Mouse (Mus musculus): ENCODE measurements around the gene Fam243. TPM values are rescaled to one million over a fixed set of nuclear protein-coding genes. Genes with fewer than 3 reads are reported as not detected.

Gene Fam243
- not detected in 2 replicates for polyA plus RNA-seq (2016; fragmentation: Nextera tagmentation; extraction: Ambion mirVana)

DNA sequence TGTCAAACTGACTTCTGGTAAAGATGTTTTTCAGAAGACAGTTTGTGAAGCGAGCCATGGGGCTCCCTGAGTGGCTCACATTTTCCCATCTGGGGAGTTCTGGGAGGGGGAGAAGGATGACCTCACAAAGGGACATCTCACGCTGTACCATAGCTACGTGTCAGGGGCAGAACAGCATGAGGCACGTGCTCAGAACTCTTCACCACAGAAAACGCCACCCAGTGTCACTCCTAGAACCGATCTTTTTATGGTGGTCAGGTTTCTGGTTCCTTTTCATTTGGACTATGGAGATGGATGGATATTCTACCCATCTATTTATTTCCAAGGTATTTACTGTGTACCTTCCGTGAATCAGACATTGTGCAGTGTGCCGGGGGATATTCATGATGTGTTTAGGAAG lies at the start of gene Fam243:
Gene Fam243 (minus strand): TSS at position 101 of the 400 bp plus-strand sequence.
- 89% methylated on average over 8 of the region's 8 CpGs for WGBS
- ATAC-seq (ENCODE audit: low FRiP score, low read depth), result no peak

DNA sequence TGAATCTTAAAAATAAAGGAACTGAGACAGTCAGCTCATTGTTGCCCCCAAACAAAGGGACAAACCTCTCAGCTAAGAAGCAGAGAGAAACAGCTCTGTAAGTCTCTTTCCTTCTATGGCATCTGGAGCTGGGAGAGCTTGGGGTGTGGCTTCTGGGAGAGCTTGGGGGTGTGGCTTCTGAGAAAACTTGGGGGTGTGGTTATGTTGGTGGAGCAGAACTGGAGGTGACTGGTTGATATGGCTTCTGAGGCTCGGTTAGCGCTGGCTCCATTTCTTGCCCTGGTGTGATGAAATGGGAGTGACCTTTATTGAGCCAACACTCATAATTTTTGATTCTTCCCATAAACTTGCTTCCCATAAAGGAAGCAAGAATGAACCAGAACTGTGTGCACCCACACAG lies 48.0 kb upstream of the Fam243 start:
- no peak overlapping the region for H3K4me3 ChIP-seq
- H3K36me3 ChIP-seq, result no peaks in the 10 kb centered on the region
- H3K9ac ChIP-seq, result no peak overlapping the region
- no peaks in the 10 kb centered on the region for H3K27me3 ChIP-seq (replicated peaks)
- H3K4me2 ChIP-seq (replicated peaks), result no peak overlapping the region
- ATAC-seq (ENCODE audit: low FRiP score, low read depth), result no peak
- WGBS, result 53% methylated on average over 2 of the region's 2 CpGs
- H3K27ac ChIP-seq, result no peak overlapping the region
- no peaks in the 10 kb centered on the region for H3K9me3 ChIP-seq
- peaks cover 10% of the 10 kb centered on the region; the same call in 1 of the 2 replicates for H3K4me1 ChIP-seq

More for the DNA sequence above, at the start of gene Fam243:
- Histone ChIP-seq H3K9ac (no peak within 1 kb of the TSS), H3K27ac (no peak within 1 kb of the TSS), H3K27me3 (replicated peaks) (no peaks in the 10 kb centered on the region), H3K4me3 (no peak within 1 kb of the TSS), H3K4me1 (0 out of 2 replicates have a peak, but pooled peaks cover 12% of the 10 kb centered on the region), H3K4me2 (replicated peaks) (no peak within 1 kb of the TSS), H3K9me3 (no peaks in the 10 kb centered on the region), H3K36me3 (no peaks in the 10 kb centered on the region)

GRCm38 (mm10) chr16:92365477-92365876 lies 44.2 kb upstream of the Fam243 start:
- Histone ChIP-seq H3K27ac (no peak overlapping the region), H3K4me1 (no peaks in the 10 kb centered on the region), H3K9me3 (no peaks in the 10 kb centered on the region), H3K4me2 (replicated peaks) (no peak overlapping the region), H3K27me3 (replicated peaks) (no peaks in the 10 kb centered on the region), H3K4me3 (no peak overlapping the region), H3K36me3 (no peaks in the 10 kb centered on the region), H3K9ac (no peak overlapping the region)
- 77% methylated on average over 7 of the region's 7 CpGs for whole genome bisulfite sequencing
- ATAC-seq (ENCODE audit: low FRiP score, low read depth), result no peak

DNA sequence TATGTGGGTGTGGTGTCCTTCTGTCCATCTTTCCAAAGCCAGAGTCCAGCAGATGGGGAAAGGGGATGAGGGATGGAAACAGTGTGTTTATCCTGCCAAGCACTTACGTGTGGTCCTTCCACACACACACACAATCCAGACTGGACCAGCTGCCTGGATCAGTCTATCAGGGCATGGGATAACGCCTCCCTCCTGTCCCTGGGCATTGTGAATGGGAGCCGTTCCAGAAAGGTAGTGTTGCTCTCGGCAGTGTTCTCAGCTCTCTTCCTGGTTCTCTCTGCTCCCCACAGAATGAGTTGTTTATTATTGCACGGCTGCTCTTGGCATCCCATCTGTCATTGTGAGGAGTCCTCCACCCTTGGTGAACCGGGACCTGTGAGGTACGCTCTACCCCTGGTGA lies 39.5 kb upstream of the Fam243 start:
- Histone ChIP-seq H3K4me2 (replicated peaks) (no peak overlapping the region), H3K27me3 (replicated peaks) (no peaks in the 10 kb centered on the region), H3K4me3 (no peak overlapping the region), H3K9ac (no peak overlapping the region), H3K9me3 (no peaks in the 10 kb centered on the region), H3K27ac (no peak overlapping the region), H3K36me3 (no peaks in the 10 kb centered on the region), H3K4me1 (peaks cover 16% of the 10 kb centered on the region)
- WGBS, result 83% methylated on average over 7 of the region's 7 CpGs
- ATAC-seq (ENCODE audit: low FRiP score, low read depth), result no peak

DNA sequence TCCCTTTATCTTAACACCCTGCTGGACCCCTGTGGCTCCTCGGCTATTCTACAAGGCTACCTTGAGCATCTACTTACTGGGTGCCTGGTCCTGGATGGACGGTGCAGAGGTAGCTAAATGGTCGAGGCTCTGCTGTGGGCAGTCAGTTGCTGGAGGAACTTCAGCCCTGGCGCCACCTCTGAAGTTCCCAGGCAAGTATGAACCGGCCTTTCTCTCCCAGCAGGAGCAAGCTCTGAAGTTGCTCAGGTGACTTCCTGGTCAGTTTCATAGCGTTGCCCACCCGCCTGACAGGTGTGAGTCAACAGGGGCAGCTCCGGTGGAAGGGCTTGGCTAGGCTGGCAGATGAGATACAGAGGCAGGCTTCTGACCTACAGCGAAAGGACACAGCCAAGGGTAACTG lies 38.0 kb upstream of the Fam243 start, which contains the start of gene Kcne1:
Gene Kcne1 (minus strand): TSS at position 240 of the 400 bp plus-strand sequence.
- Histone ChIP-seq H3K9me3 (no peaks in the 10 kb centered on the region), H3K27ac (no peak within 1 kb of the TSS), H3K4me1 (peaks cover 16% of the 10 kb centered on the region), H3K9ac (no peak within 1 kb of the TSS), H3K4me2 (replicated peaks) (no peak within 1 kb of the TSS), H3K36me3 (no peaks in the 10 kb centered on the region), H3K27me3 (replicated peaks) (no peaks in the 10 kb centered on the region), H3K4me3 (no peak within 1 kb of the TSS)
- WGBS, result 69% methylated on average over 9 of the region's 9 CpGs
- ATAC-seq (ENCODE audit: low FRiP score, low read depth), result peak; percentile 33; the same call in 1 of the 2 replicates

GRCm38 (mm10) chr16:92358734-92359133 lies 37.5 kb upstream of the Fam243 start:
- H3K36me3 ChIP-seq, result no peaks in the 10 kb centered on the region
- no peak overlapping the region for H3K4me2 ChIP-seq (replicated peaks)
- H3K27me3 ChIP-seq (replicated peaks), result no peaks in the 10 kb centered on the region
- 26% methylated on average over 9 of the region's 9 CpGs for WGBS
- peak; percentile 27; the same call in 1 of the 2 replicates for ATAC-seq (ENCODE audit: low FRiP score, low read depth)
- no peak overlapping the region for H3K4me3 ChIP-seq
- H3K9me3 ChIP-seq, result no peaks in the 10 kb centered on the region
- peaks cover 16% of the 10 kb centered on the region for H3K4me1 ChIP-seq
- no peak overlapping the region for H3K27ac ChIP-seq
- no peak overlapping the region for H3K9ac ChIP-seq

DNA sequence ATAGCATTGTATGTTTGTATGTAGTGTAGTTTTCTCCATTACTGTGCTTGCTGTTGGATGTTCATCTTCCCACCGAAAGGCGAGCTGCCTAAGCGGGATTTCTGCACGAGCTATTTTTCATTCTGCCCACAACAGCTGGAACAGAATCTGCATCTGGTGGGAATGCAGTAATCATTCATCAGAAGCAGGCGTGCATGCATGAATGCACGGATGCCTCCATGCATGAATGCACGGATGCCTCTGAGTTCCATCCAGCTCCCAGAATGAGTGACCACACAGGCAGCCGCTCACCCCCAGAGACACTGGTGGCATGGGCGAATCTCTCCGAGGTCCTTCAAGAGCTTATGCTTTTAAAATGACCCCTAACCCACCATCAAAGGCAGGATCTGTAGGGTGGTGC lies 36.3 kb upstream of the Fam243 start:
- Histone ChIP-seq H3K27ac (no peak overlapping the region), H3K36me3 (no peaks in the 10 kb centered on the region), H3K4me2 (replicated peaks) (no peak overlapping the region), H3K9me3 (no peaks in the 10 kb centered on the region), H3K4me1 (peaks cover 16% of the 10 kb centered on the region), H3K27me3 (replicated peaks) (no peaks in the 10 kb centered on the region), H3K4me3 (no peak overlapping the region), H3K9ac (no peak overlapping the region)
- 36% methylated on average over 10 of the region's 10 CpGs for WGBS
- no peak for ATAC-seq (ENCODE audit: low FRiP score, low read depth)

DNA sequence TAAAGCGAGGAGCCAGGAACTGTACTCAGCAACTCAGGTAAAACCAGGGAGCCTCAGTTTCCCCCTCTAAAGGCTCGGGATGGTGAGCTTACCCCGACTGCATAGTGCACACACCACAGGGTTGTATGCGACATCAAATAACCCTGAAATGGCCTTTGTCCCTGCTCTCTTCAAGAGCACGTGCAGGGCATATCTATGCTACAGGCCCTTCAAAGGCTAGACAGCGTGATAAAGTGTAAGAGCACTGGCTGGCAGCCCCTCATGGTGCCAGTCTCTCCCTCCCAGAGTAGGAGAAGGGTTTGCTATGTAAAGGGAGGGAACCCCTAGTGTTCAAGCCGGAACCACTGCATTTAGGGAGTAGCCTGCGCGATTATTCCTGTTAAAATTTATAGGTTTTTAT lies 35.8 kb upstream of the Fam243 start:
- Histone ChIP-seq H3K27me3 (replicated peaks) (no peaks in the 10 kb centered on the region), H3K4me2 (replicated peaks) (no peak overlapping the region), H3K4me1 (peaks cover 16% of the 10 kb centered on the region), H3K36me3 (no peaks in the 10 kb centered on the region), H3K9ac (0 out of 2 replicates have a peak overlapping the region, but pooled peaks have one; percentile 3), H3K9me3 (no peaks in the 10 kb centered on the region), H3K27ac (no peak overlapping the region), H3K4me3 (no peak overlapping the region)
- ATAC-seq (ENCODE audit: low FRiP score, low read depth), result no peak
- WGBS, result 57% methylated on average over 9 of the region's 9 CpGs

DNA sequence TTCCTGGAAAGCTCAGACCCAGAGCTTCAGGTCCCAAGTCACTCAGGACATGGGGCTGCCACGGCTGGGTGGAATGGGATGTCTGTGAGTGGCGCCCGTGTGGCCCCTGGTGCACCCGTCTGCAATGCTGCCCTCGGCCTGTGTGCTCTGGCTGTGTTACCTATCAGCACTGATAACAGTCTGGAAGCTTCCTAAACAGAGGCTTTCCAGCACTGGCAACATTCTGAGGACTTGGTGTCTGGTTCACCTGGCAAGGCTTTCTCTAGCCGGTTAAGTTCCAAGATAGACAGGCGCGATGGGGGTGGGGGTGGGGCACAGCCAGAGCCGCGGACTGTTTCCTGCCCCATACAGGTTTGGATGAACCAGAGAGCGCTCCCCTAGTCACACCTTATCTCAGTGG lies 34.7 kb upstream of the Fam243 start:
- Histone ChIP-seq H3K4me2 (replicated peaks) (no peak overlapping the region), H3K4me3 (no peak overlapping the region), H3K27me3 (replicated peaks) (no peaks in the 10 kb centered on the region), H3K4me1 (peaks cover 16% of the 10 kb centered on the region), H3K9ac (no peak overlapping the region), H3K9me3 (no peaks in the 10 kb centered on the region), H3K27ac (no peak overlapping the region), H3K36me3 (no peaks in the 10 kb centered on the region)
- WGBS, result 86% methylated on average over 11 of the region's 11 CpGs
- no peak for ATAC-seq (ENCODE audit: low FRiP score, low read depth)

- H3K9ac ChIP-seq, result no peak overlapping the region
Observed at GRCm38 (mm10) chr16:92355366-92355765, 34.1 kb upstream of the Fam243 start.

GRCm38 (mm10) chr16:92353897-92354296 lies 32.7 kb upstream of the Fam243 start:
- Histone ChIP-seq H3K27me3 (replicated peaks) (no peaks in the 10 kb centered on the region), H3K27ac (no peak overlapping the region), H3K36me3 (no peaks in the 10 kb centered on the region), H3K9ac (no peak overlapping the region), H3K4me3 (no peak overlapping the region), H3K4me1 (peaks cover 16% of the 10 kb centered on the region), H3K9me3 (no peaks in the 10 kb centered on the region), H3K4me2 (replicated peaks) (no peak overlapping the region)
- ATAC-seq (ENCODE audit: low FRiP score, low read depth), result no peak
- WGBS, result 70% methylated on average over 2 of the region's 2 CpGs

More at GRCm38 (mm10) chr16:92355366-92355765, 34.1 kb upstream of the Fam243 start:
- Histone ChIP-seq H3K27ac (no peak overlapping the region), H3K27me3 (replicated peaks) (no peaks in the 10 kb centered on the region), H3K4me2 (replicated peaks) (no peak overlapping the region), H3K4me3 (no peak overlapping the region), H3K9me3 (no peaks in the 10 kb centered on the region), H3K36me3 (no peaks in the 10 kb centered on the region), H3K4me1 (peaks cover 16% of the 10 kb centered on the region)
- 85% methylated on average over 5 of the region's 5 CpGs for WGBS
- ATAC-seq (ENCODE audit: low FRiP score, low read depth), result no peak

DNA sequence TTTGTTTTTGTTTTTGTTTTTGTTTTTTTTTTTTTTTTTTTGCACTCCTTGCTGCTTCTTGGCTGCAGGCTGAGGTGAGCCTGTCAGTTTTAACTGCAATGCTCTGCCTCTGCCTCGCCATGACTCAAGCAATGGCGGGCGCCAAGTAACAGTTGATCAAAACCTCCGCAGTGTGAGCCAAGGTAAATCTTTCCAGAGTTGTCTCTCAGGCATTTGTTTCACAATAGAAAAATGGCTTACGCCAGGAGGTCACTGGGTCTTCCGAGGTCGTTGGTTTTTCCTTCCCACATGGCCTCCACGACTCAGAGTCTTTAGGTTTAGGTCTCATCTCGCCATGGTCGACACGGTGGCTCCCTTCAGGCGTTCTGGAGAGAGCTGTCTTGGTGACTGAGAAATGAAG lies 32.1 kb upstream of the Fam243 start:
- H3K36me3 ChIP-seq, result no peaks in the 10 kb centered on the region
- no peaks in the 10 kb centered on the region for H3K27me3 ChIP-seq (replicated peaks)
- WGBS, result 86% methylated on average over 12 of the region's 12 CpGs
- H3K27ac ChIP-seq, result no peak overlapping the region
- H3K4me1 ChIP-seq, result peaks cover 16% of the 10 kb centered on the region
- no peak overlapping the region for H3K4me3 ChIP-seq
- no peak overlapping the region for H3K4me2 ChIP-seq (replicated peaks)
- ATAC-seq (ENCODE audit: low FRiP score, low read depth), result no peak
- no peaks in the 10 kb centered on the region for H3K9me3 ChIP-seq
- H3K9ac ChIP-seq, result no peak overlapping the region

GRCm38 (mm10) chr16:92348941-92349340 lies 27.7 kb upstream of the Fam243 start:
- WGBS, result 82% methylated on average over 12 of the region's 12 CpGs
- H3K9ac ChIP-seq, result no peak overlapping the region
- no peaks in the 10 kb centered on the region for H3K9me3 ChIP-seq
- no peak overlapping the region for H3K4me2 ChIP-seq (replicated peaks)
- no peaks in the 10 kb centered on the region for H3K27me3 ChIP-seq (replicated peaks)
- ATAC-seq (ENCODE audit: low FRiP score, low read depth), result no peak
- peaks cover 9% of the 10 kb centered on the region; the same call in 1 of the 2 replicates for H3K4me1 ChIP-seq
- no peaks in the 10 kb centered on the region for H3K36me3 ChIP-seq
- no peak overlapping the region for H3K4me3 ChIP-seq
- no peak overlapping the region for H3K27ac ChIP-seq
